Mouse (Mus musculus) stomach, postnatal 0 days (tissue): ENCODE results near the gene Exoc6. TPM values are rescaled to one million over a fixed set of nuclear protein-coding genes. Genes with fewer than 3 reads are reported as not detected.

Source experiments
- ATAC-seq: fragments of 200-750 bp; cut with Nextera tagmentation; 2 replicates; pipeline ENCODE4 v1.8.0; 2017; ENCODE audit not compliant: low FRiP score, low TSS enrichment
- DNase-seq: peaks from one replicate; pipeline ENCODE4 v3.0.0-alpha.2; 2016; ENCODE audit warnings: low spot score
- H3K27ac ChIP-seq: fragments of 300-500 bp; sonication (generic); replicated peaks from 2 replicates; pipeline ENCODE4 v1.5.1; 2014; ENCODE audit warnings: mild to moderate bottlenecking, control low read depth
- H3K27me3 ChIP-seq: fragments of 300-500 bp; sonication (generic); 2 replicates; pipeline ENCODE4 v1.6.1; 2014; ENCODE audit warnings: low read length; ENCODE audit not compliant: control insufficient read depth, insufficient read depth
- H3K36me3 ChIP-seq: fragments of 300-500 bp; sonication (generic); 2 replicates; pipeline ENCODE4 v1.6.1; 2014; ENCODE audit warnings: low read length, mixed read lengths; ENCODE audit not compliant: control insufficient read depth, insufficient read depth
- H3K4me1 ChIP-seq: fragments of 300-500 bp; sonication (generic); replicated peaks from 2 replicates; pipeline ENCODE4 v1.6.1; 2014; ENCODE audit warnings: antibody characterized with exemption; ENCODE audit not compliant: control insufficient read depth, insufficient read depth
- H3K4me2 ChIP-seq: fragments of 300-500 bp; sonication (generic); replicated peaks from 2 replicates; pipeline ENCODE4 v1.6.1; 2014; ENCODE audit warnings: low read depth, mild to moderate bottlenecking, control low read depth, moderate library complexity
- H3K4me3 ChIP-seq: fragments of 300-500 bp; sonication (generic); 2 replicates; pipeline ENCODE4 v1.5.1; 2014; ENCODE audit warnings: low read depth, low read length, control low read depth
- H3K9ac ChIP-seq: fragments of 300-500 bp; sonication (generic); 2 replicates; pipeline ENCODE4 v1.6.1; 2014; ENCODE audit warnings: mild to moderate bottlenecking, low read length, control low read depth, mixed read lengths
- H3K9me3 ChIP-seq: fragments of 300-500 bp; sonication (generic); 2 replicates; pipeline ENCODE4 v1.6.1; 2016; ENCODE audit warnings: low read length; ENCODE audit not compliant: control insufficient read depth
- CTCF ChIP-seq: IDR thresholded peaks from 2 replicates; pipeline ENCODE4 v1.5.1; 2016; ENCODE audit warnings: antibody characterized with exemption, low read depth, mild to moderate bottlenecking, moderate library complexity
- EP300 ChIP-seq: optimal IDR thresholded peaks from 2 replicates; pipeline ENCODE3; 2016; ENCODE audit warnings: antibody characterized with exemption
- WGBS: fragments of 180-500 bp; shearing (Covaris S2); extraction: QIAGEN DNeasy Blood & Tissue Kit; methylation state at CpG from one replicate; pipeline ENCODE4 v1.1.7; 2014; 5-methylcytosine and 5-hydroxymethylcytosine counted together
- polyA plus RNA-seq: library from polyadenylated mRNA; unstranded; fragments of >200 nt; fragmentation: Nextera tagmentation; extraction: Ambion mirVana; gene quantifications from 2 replicates; pipeline ENCODE4 v1.2.1, GENCODE M21; 2015

The Exoc6 gene
- polyA plus RNA-seq, 1 experiment from 2014 or later, result 8.7 TPM

GRCm38 (mm10) chr19:37580438-37580837 lies 30.2 kb downstream of the Exoc6 start:
- DNase-seq (no peak), ATAC-seq (no peak)
- TF ChIP-seq EP300 (no peak), CTCF (no peak)
- Histone ChIP-seq H3K27ac (no peak overlapping the region), H3K4me3 (no peak overlapping the region), H3K4me2 (no peak overlapping the region), H3K36me3 (no peaks in the 10 kb centered on the region), H3K9me3 (no peaks in the 10 kb centered on the region), H3K27me3 (no peaks in the 10 kb centered on the region), H3K9ac (no peak overlapping the region), H3K4me1 (no peaks in the 10 kb centered on the region)
- 78% methylated on average over 6 of the region's 6 CpGs for WGBS

- TF ChIP-seq CTCF, result no peak
- TF ChIP-seq EP300, result no peak
- Histone ChIP-seq H3K9ac (no peak overlapping the region), H3K36me3 (no peaks in the 10 kb centered on the region), H3K4me1 (no peaks in the 10 kb centered on the region), H3K9me3 (no peaks in the 10 kb centered on the region), H3K4me2 (no peak overlapping the region), H3K4me3 (no peak overlapping the region), H3K27me3 (no peaks in the 10 kb centered on the region), H3K27ac (no peak overlapping the region)
- WGBS, result 21% methylated on average over 14 of the region's 14 CpGs
- DNase-seq (no peak), ATAC-seq (no peak)
Observed at GRCm38 (mm10) chr19:37585210-37585609, 35.0 kb downstream of the Exoc6 start.

GRCm38 (mm10) chr19:37585684-37586083 lies 35.5 kb downstream of the Exoc6 start:
- WGBS, result 42% methylated on average over 8 of the region's 8 CpGs
- Histone ChIP-seq H3K4me3 (no peak overlapping the region), H3K4me1 (no peaks in the 10 kb centered on the region), H3K9me3 (no peaks in the 10 kb centered on the region), H3K4me2 (no peak overlapping the region), H3K27me3 (no peaks in the 10 kb centered on the region), H3K36me3 (no peaks in the 10 kb centered on the region), H3K9ac (no peak overlapping the region), H3K27ac (0 out of 2 replicates have a peak overlapping the region, but pooled peaks have one; percentile 13)
- DNase-seq, result no peak
- TF ChIP-seq EP300 (no peak), CTCF (no peak)
- ATAC-seq, result no peak

- H3K4me1 ChIP-seq, result no peaks in the 10 kb centered on the region
- no peaks in the 10 kb centered on the region for H3K27me3 ChIP-seq
- TF ChIP-seq EP300 (no peak), CTCF (no peak)
- no peak overlapping the region for H3K4me2 ChIP-seq
- no peak overlapping the region for H3K27ac ChIP-seq
- no peak for ATAC-seq
- H3K9me3 ChIP-seq, result no peaks in the 10 kb centered on the region
- H3K4me3 ChIP-seq, result no peak overlapping the region
- no peaks in the 10 kb centered on the region for H3K36me3 ChIP-seq
- 91% methylated on average over 7 of the region's 7 CpGs for WGBS
- DNase-seq, result no peak
- no peak overlapping the region for H3K9ac ChIP-seq
Observed at GRCm38 (mm10) chr19:37590544-37590943, 40.3 kb downstream of the Exoc6 start.

- Histone ChIP-seq H3K9ac (no peak overlapping the region), H3K9me3 (no peaks in the 10 kb centered on the region), H3K36me3 (no peaks in the 10 kb centered on the region), H3K27me3 (no peaks in the 10 kb centered on the region), H3K4me1 (no peaks in the 10 kb centered on the region), H3K4me2 (peak overlapping the region; percentile 37), H3K4me3 (no peak overlapping the region; the same call in 1 of the 2 replicates), H3K27ac (no peak overlapping the region)
- no peak for DNase-seq
- ATAC-seq, result no peak
- TF ChIP-seq EP300 (no peak), CTCF (peak; percentile 72)
- WGBS, result 31% methylated on average over 22 of the region's 22 CpGs
Observed at GRCm38 (mm10) chr19:37601968-37602848, 52.0 kb downstream of the Exoc6 start.

- no peaks in the 10 kb centered on the region for H3K9me3 ChIP-seq
- ATAC-seq (no peak), DNase-seq (no peak)
- no peaks in the 10 kb centered on the region for H3K36me3 ChIP-seq
- no peaks in the 10 kb centered on the region for H3K4me1 ChIP-seq
- H3K4me2 ChIP-seq, result no peak overlapping the region
- no peak overlapping the region for H3K4me3 ChIP-seq
- TF ChIP-seq CTCF, result no peak
- no peak for TF ChIP-seq EP300
- WGBS, result 77% methylated on average over 7 of the region's 7 CpGs
- H3K27me3 ChIP-seq, result no peaks in the 10 kb centered on the region
- no peak overlapping the region for H3K27ac ChIP-seq
- H3K9ac ChIP-seq, result no peak overlapping the region
Observed at GRCm38 (mm10) chr19:37609991-37610390, 59.8 kb downstream of the Exoc6 start.
